Mouse (Mus musculus): ENCODE measurements around the gene Atg7. TPM values are rescaled to one million over a fixed set of nuclear protein-coding genes. Genes with fewer than 3 reads are reported as not detected.

Atg7 gene
- polyA plus RNA-seq, 1 experiment from 2014 or later, result 10.9 TPM

GRCm38 (mm10) chr6:114817948-114818347, 175.1 kb downstream of the Atg7 start:
- H3K9ac ChIP-seq (replicated peaks), result no peak overlapping the region
- no peaks in the 10 kb centered on the region for H3K9me3 ChIP-seq (ENCODE audit: low read length)
- no peak overlapping the region for H3K4me3 ChIP-seq (ENCODE audit: low read depth, low read length)
- no peaks in the 10 kb centered on the region for H3K4me1 ChIP-seq (ENCODE audit: insufficient read depth)
- TF ChIP-seq CTCF (IDR thresholded peaks at IDR 0.05; ENCODE audit: low read depth) (no peak), EP300 (IDR thresholded peaks at IDR 0.05; ENCODE audit: low read depth) (no peak)
- no peak overlapping the region for H3K27ac ChIP-seq (ENCODE audit: low read depth)
- no peaks in the 10 kb centered on the region for H3K36me3 ChIP-seq (replicated peaks; ENCODE audit: insufficient read depth, low read length)
- 19% methylated on average over 11 of the region's 11 CpGs for WGBS (ENCODE audit: insufficient replicate concordance)
- H3K4me2 ChIP-seq (ENCODE audit: low read depth, low read length), result no peak overlapping the region
- no peak for ATAC-seq
- H3K27me3 ChIP-seq (ENCODE audit: insufficient read depth, low read length), result no peaks in the 10 kb centered on the region
- DNase-seq, result no peak

GRCm38 (mm10) chr6:114818471-114818870, 175.6 kb downstream of the Atg7 start:
- no peaks in the 10 kb centered on the region for H3K9me3 ChIP-seq (ENCODE audit: low read length)
- H3K4me3 ChIP-seq (ENCODE audit: low read depth, low read length), result no peak overlapping the region
- no peaks in the 10 kb centered on the region for H3K36me3 ChIP-seq (replicated peaks; ENCODE audit: insufficient read depth, low read length)
- WGBS (ENCODE audit: insufficient replicate concordance), result 35% methylated on average over 6 of the region's 6 CpGs
- no peaks in the 10 kb centered on the region for H3K27me3 ChIP-seq (ENCODE audit: insufficient read depth, low read length)
- H3K27ac ChIP-seq (ENCODE audit: low read depth), result no peak overlapping the region
- TF ChIP-seq EP300 (IDR thresholded peaks at IDR 0.05; ENCODE audit: low read depth) (no peak), CTCF (IDR thresholded peaks at IDR 0.05; ENCODE audit: low read depth) (no peak)
- ATAC-seq (no peak), DNase-seq (no peak)
- H3K9ac ChIP-seq (replicated peaks), result no peak overlapping the region
- H3K4me2 ChIP-seq (ENCODE audit: low read depth, low read length), result no peak overlapping the region
- no peaks in the 10 kb centered on the region for H3K4me1 ChIP-seq (ENCODE audit: insufficient read depth)

- no peak overlapping the region for H3K4me3 ChIP-seq (ENCODE audit: low read depth, low read length)
- H3K9ac ChIP-seq (replicated peaks), result no peak overlapping the region
- no peaks in the 10 kb centered on the region for H3K4me1 ChIP-seq (ENCODE audit: insufficient read depth)
- ATAC-seq, result no peak
- no peak for TF ChIP-seq CTCF (IDR thresholded peaks at IDR 0.05; ENCODE audit: low read depth)
- TF ChIP-seq EP300 (IDR thresholded peaks at IDR 0.05; ENCODE audit: low read depth), result no peak
- no peak for DNase-seq
- no peaks in the 10 kb centered on the region for H3K36me3 ChIP-seq (replicated peaks; ENCODE audit: insufficient read depth, low read length)
- no peak overlapping the region for H3K27ac ChIP-seq (ENCODE audit: low read depth)
- WGBS (ENCODE audit: insufficient replicate concordance), result 53% methylated on average over 9 of the region's 9 CpGs
- H3K27me3 ChIP-seq (ENCODE audit: insufficient read depth, low read length), result no peaks in the 10 kb centered on the region
- H3K9me3 ChIP-seq (ENCODE audit: low read length), result no peaks in the 10 kb centered on the region
- no peak overlapping the region for H3K4me2 ChIP-seq (ENCODE audit: low read depth, low read length)
Measured at GRCm38 (mm10) chr6:114819971-114820481, 177.1 kb downstream of the Atg7 start.

- Histone ChIP-seq H3K4me1 (ENCODE audit: insufficient read depth) (no peaks in the 10 kb centered on the region), H3K27me3 (ENCODE audit: insufficient read depth, low read length) (no peaks in the 10 kb centered on the region), H3K4me2 (ENCODE audit: low read depth, low read length) (no peak overlapping the region), H3K36me3 (replicated peaks; ENCODE audit: insufficient read depth, low read length) (no peaks in the 10 kb centered on the region), H3K27ac (ENCODE audit: low read depth) (no peak overlapping the region), H3K9ac (replicated peaks) (no peak overlapping the region), H3K4me3 (ENCODE audit: low read depth, low read length) (no peak overlapping the region), H3K9me3 (ENCODE audit: low read length) (no peaks in the 10 kb centered on the region)
- 80% methylated on average over 7 of the region's 7 CpGs for WGBS (ENCODE audit: insufficient replicate concordance)
- DNase-seq (no peak), ATAC-seq (no peak)
- no peak for TF ChIP-seq CTCF (IDR thresholded peaks at IDR 0.05; ENCODE audit: low read depth)
- TF ChIP-seq EP300 (IDR thresholded peaks at IDR 0.05; ENCODE audit: low read depth), result no peak
Measured at GRCm38 (mm10) chr6:114821646-114822045, 178.7 kb downstream of the Atg7 start.

GRCm38 (mm10) chr6:114826889-114827288, 184.0 kb downstream of the Atg7 start:
- Histone ChIP-seq H3K36me3 (replicated peaks; ENCODE audit: insufficient read depth, low read length) (no peaks in the 10 kb centered on the region), H3K9ac (replicated peaks) (no peak overlapping the region), H3K4me1 (ENCODE audit: insufficient read depth) (0 out of 2 replicates have a peak, but pooled peaks cover 3% of the 10 kb centered on the region), H3K27me3 (ENCODE audit: insufficient read depth, low read length) (no peaks in the 10 kb centered on the region), H3K27ac (ENCODE audit: low read depth) (no peak overlapping the region), H3K9me3 (ENCODE audit: low read length) (no peaks in the 10 kb centered on the region), H3K4me3 (ENCODE audit: low read depth, low read length) (no peak overlapping the region), H3K4me2 (ENCODE audit: low read depth, low read length) (no peak overlapping the region)
- TF ChIP-seq EP300 (IDR thresholded peaks at IDR 0.05; ENCODE audit: low read depth) (no peak), CTCF (IDR thresholded peaks at IDR 0.05; ENCODE audit: low read depth) (no peak)
- DNase-seq, result no peak
- no peak for ATAC-seq
- 65% methylated on average over 2 of the region's 2 CpGs for WGBS (ENCODE audit: insufficient replicate concordance)

GRCm38 (mm10) chr6:114829660-114830438, 187.0 kb downstream of the Atg7 start:
- H3K4me2 ChIP-seq (ENCODE audit: low read depth, low read length), result no peak overlapping the region
- no peak for DNase-seq
- WGBS (ENCODE audit: insufficient replicate concordance), result 81% methylated on average over 9 of the region's 9 CpGs

More at GRCm38 (mm10) chr6:114829660-114830438, 187.0 kb downstream of the Atg7 start:
- Histone ChIP-seq H3K27ac (ENCODE audit: low read depth) (no peak overlapping the region), H3K4me1 (ENCODE audit: insufficient read depth) (peaks cover 16% of the 10 kb centered on the region), H3K4me3 (ENCODE audit: low read depth, low read length) (no peak overlapping the region), H3K36me3 (replicated peaks; ENCODE audit: insufficient read depth, low read length) (no peaks in the 10 kb centered on the region), H3K27me3 (ENCODE audit: insufficient read depth, low read length) (no peaks in the 10 kb centered on the region), H3K9ac (replicated peaks) (no peak overlapping the region), H3K9me3 (ENCODE audit: low read length) (no peaks in the 10 kb centered on the region)
- TF ChIP-seq CTCF (IDR thresholded peaks at IDR 0.05; ENCODE audit: low read depth), result no peak
- TF ChIP-seq EP300 (IDR thresholded peaks at IDR 0.05; ENCODE audit: low read depth), result no peak
- ATAC-seq, result no peak
